Mouse (Mus musculus): ENCODE measurements around the gene Fbxw11. TPM values are rescaled to one million over a fixed set of nuclear protein-coding genes. Genes with fewer than 3 reads are reported as not detected.
A peak's percentile ranks its signal among the peaks of the same experiment; 100 is the strongest.

Fbxw11 gene
- polyA plus RNA-seq, 1 experiment from 2014 or later, result 59.0 TPM

DNA sequence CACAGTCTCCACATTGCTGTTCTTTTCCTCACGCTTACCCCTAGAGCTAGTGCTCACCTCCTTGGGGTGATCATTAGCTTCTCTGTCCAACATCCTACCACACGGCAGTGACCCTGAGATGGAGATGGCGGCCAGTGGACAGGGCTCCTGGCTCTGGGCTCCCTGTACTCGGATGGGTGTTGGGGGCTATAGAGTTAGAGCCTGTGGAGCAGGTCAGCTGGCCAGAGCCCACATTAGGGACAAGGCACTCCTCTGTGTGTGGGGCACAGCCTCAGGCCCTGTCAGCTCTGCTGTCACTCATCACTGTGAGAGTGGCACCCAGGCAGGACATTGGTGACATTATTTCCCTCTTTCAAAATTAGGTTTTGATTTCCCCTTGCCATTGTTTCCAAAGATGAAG, 102.9 kb downstream of the Fbxw11 start:
- H3K36me3 ChIP-seq (ENCODE audit: control insufficient read depth, insufficient read depth, low read length), result peaks cover 17% of the 10 kb centered on the region
- WGBS, result 95% methylated on average over 4 of the region's 4 CpGs

DNA sequence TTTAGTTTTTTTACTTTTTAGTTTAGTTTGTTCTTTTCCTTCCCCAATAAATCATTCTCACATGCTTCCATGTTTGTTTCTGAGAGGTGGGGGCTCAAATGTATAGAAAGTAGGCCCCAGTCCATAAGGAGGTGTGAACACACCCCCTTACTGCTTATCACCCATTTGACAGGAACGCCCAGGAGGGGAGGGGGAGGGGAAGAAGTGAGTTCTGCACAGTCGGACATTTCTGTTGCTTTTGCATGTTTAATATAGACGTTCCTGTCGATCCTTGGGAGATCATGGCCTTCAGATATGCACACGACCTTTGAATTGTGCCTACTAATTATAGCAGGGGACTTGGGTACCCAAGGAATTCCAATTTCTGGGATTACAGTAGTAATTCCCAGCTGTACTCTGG, 103.5 kb downstream of the Fbxw11 start:
- no peaks in the 10 kb centered on the region for H3K9me3 ChIP-seq (ENCODE audit: control insufficient read depth, low read length)
- no peaks in the 10 kb centered on the region for H3K27me3 ChIP-seq (replicated peaks; ENCODE audit: control insufficient read depth, insufficient read depth, low read length)
- H3K4me1 ChIP-seq (ENCODE audit: control insufficient read depth, insufficient read depth, low read length), result peaks cover 9% of the 10 kb centered on the region; the same call in 1 of the 2 replicates
- H3K9ac ChIP-seq (ENCODE audit: low read depth, low read length), result no peak overlapping the region
- 42% methylated on average over 5 of the region's 5 CpGs for WGBS
- no peak overlapping the region for H3K27ac ChIP-seq (ENCODE audit: low read length)
- no peak overlapping the region for H3K4me2 ChIP-seq (ENCODE audit: low read depth, low read length)
- no peak overlapping the region for H3K4me3 ChIP-seq (ENCODE audit: low read length)
- peaks cover 13% of the 10 kb centered on the region; the same call in 1 of the 2 replicates for H3K36me3 ChIP-seq (ENCODE audit: control insufficient read depth, insufficient read depth, low read length)
- ATAC-seq, result peak; percentile 65

More for the DNA sequence above, 102.9 kb downstream of the Fbxw11 start:
- H3K4me3 ChIP-seq (ENCODE audit: low read length), result no peak overlapping the region
- no peaks in the 10 kb centered on the region for H3K9me3 ChIP-seq (ENCODE audit: control insufficient read depth, low read length)
- H3K9ac ChIP-seq (ENCODE audit: low read depth, low read length), result no peak overlapping the region
- H3K4me2 ChIP-seq (ENCODE audit: low read depth, low read length), result no peak overlapping the region
- no peaks in the 10 kb centered on the region for H3K27me3 ChIP-seq (replicated peaks; ENCODE audit: control insufficient read depth, insufficient read depth, low read length)
- no peak overlapping the region for H3K27ac ChIP-seq (ENCODE audit: low read length)
- ATAC-seq, result no peak
- peaks cover 9% of the 10 kb centered on the region; the same call in 1 of the 2 replicates for H3K4me1 ChIP-seq (ENCODE audit: control insufficient read depth, insufficient read depth, low read length)

- Histone ChIP-seq H3K4me3 (ENCODE audit: low read length) (no peak overlapping the region), H3K4me2 (ENCODE audit: low read depth, low read length) (no peak overlapping the region), H3K4me1 (ENCODE audit: control insufficient read depth, insufficient read depth, low read length) (peaks cover 9% of the 10 kb centered on the region; the same call in 1 of the 2 replicates), H3K27ac (ENCODE audit: low read length) (peak overlapping the region; percentile 7; the same call in 1 of the 2 replicates), H3K9me3 (ENCODE audit: control insufficient read depth, low read length) (no peaks in the 10 kb centered on the region), H3K9ac (ENCODE audit: low read depth, low read length) (no peak overlapping the region), H3K36me3 (ENCODE audit: control insufficient read depth, insufficient read depth, low read length) (peaks cover 10% of the 10 kb centered on the region; the same call in 1 of the 2 replicates), H3K27me3 (replicated peaks; ENCODE audit: control insufficient read depth, insufficient read depth, low read length) (no peaks in the 10 kb centered on the region)
- ATAC-seq, result peak; percentile 41
- WGBS, result 48% methylated on average over 3 of the region's 3 CpGs
These were observed 104.0 kb downstream of the Fbxw11 start for GRCm38 (mm10) chr11:32746475-32746874.

DNA sequence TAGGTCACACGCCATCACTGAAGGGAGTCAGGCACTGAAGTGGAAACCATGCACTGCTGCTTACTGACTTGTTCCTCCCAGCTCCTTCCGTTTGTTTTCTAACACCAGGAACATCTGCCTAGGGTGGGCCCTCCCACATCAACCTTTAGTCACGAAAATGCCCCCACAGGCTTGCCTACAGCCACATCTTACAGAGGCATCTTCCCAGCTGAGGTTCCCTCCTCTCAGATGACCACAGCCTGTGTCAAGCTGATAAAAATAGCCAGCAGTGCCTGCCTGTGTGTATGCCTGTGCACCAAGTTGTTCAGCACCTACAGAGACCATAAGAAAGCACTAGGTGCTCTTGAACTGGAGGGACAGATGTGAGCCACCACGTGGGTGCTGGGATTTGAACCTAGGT, 106.3 kb downstream of the Fbxw11 start:
- WGBS, result 70% methylated on average over 4 of the region's 4 CpGs
- Histone ChIP-seq H3K4me2 (ENCODE audit: low read depth, low read length) (no peak overlapping the region), H3K4me1 (ENCODE audit: control insufficient read depth, insufficient read depth, low read length) (peaks cover 9% of the 10 kb centered on the region; the same call in 1 of the 2 replicates), H3K27ac (ENCODE audit: low read length) (no peak overlapping the region), H3K9me3 (ENCODE audit: control insufficient read depth, low read length) (no peaks in the 10 kb centered on the region), H3K36me3 (ENCODE audit: control insufficient read depth, insufficient read depth, low read length) (0 out of 2 replicates have a peak, but pooled peaks cover 3% of the 10 kb centered on the region), H3K4me3 (ENCODE audit: low read length) (no peak overlapping the region), H3K27me3 (replicated peaks; ENCODE audit: control insufficient read depth, insufficient read depth, low read length) (no peaks in the 10 kb centered on the region), H3K9ac (ENCODE audit: low read depth, low read length) (no peak overlapping the region)
- no peak for ATAC-seq

DNA sequence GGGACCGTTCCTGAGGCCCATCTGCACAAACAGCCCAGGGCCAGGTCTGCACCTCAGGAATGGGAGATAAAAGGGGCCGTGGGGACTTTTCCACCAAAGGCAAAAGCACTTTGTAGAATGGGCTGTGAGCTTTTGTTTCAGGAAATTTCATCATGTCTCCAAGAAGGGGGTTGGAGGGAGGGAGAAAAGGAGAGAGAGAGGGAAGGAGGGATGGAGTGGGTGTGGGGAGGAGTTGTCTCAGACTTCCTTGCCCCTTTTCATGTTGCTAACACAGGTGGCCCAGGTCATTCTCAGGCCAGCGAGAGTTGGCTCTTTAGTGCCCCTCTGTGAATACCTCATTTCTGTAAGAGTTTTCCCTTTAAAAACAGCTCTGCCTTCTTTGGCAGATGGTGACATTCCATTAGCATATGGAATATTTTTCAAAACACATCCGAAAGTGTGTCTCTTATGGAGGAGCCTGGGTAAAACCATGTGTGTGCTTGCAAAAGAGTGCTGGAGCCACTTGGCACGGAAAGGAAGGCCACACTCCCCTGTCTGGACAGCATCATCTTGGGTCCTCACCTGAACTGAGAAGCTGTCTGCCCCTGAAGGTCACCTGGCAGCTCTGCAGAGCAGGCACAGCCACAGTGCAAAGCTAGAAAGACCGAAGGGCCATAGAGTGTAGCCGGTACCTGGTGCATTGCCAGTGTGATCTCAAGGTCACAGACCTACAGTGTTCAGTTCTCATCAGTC, 109.5 kb downstream of the Fbxw11 start:
- H3K4me1 ChIP-seq (ENCODE audit: control insufficient read depth, insufficient read depth, low read length), result no peaks in the 10 kb centered on the region
- no peak for ATAC-seq
- no peaks in the 10 kb centered on the region for H3K27me3 ChIP-seq (replicated peaks; ENCODE audit: control insufficient read depth, insufficient read depth, low read length)
- H3K9me3 ChIP-seq (ENCODE audit: control insufficient read depth, low read length), result no peaks in the 10 kb centered on the region
- no peak overlapping the region for H3K27ac ChIP-seq (ENCODE audit: low read length)
- H3K9ac ChIP-seq (ENCODE audit: low read depth, low read length), result no peak overlapping the region
- H3K4me3 ChIP-seq (ENCODE audit: low read length), result no peak overlapping the region
- WGBS, result 60% methylated on average over 7 of the region's 7 CpGs
- no peaks in the 10 kb centered on the region for H3K36me3 ChIP-seq (ENCODE audit: control insufficient read depth, insufficient read depth, low read length)
- no peak overlapping the region for H3K4me2 ChIP-seq (ENCODE audit: low read depth, low read length)

GRCm38 (mm10) chr11:32752595-32752885, 110.0 kb downstream of the Fbxw11 start:
- Histone ChIP-seq H3K27me3 (replicated peaks; ENCODE audit: control insufficient read depth, insufficient read depth, low read length) (no peaks in the 10 kb centered on the region), H3K9ac (ENCODE audit: low read depth, low read length) (no peak overlapping the region), H3K36me3 (ENCODE audit: control insufficient read depth, insufficient read depth, low read length) (no peaks in the 10 kb centered on the region), H3K27ac (ENCODE audit: low read length) (no peak overlapping the region), H3K4me2 (ENCODE audit: low read depth, low read length) (no peak overlapping the region), H3K4me1 (ENCODE audit: control insufficient read depth, insufficient read depth, low read length) (no peaks in the 10 kb centered on the region), H3K9me3 (ENCODE audit: control insufficient read depth, low read length) (no peaks in the 10 kb centered on the region), H3K4me3 (ENCODE audit: low read length) (no peak overlapping the region)
- no peak for ATAC-seq
- 72% methylated on average over 5 of the region's 5 CpGs for WGBS

- Histone ChIP-seq H3K4me1 (ENCODE audit: control insufficient read depth, insufficient read depth, low read length) (no peaks in the 10 kb centered on the region), H3K36me3 (ENCODE audit: control insufficient read depth, insufficient read depth, low read length) (no peaks in the 10 kb centered on the region), H3K4me2 (ENCODE audit: low read depth, low read length) (no peak overlapping the region), H3K9me3 (ENCODE audit: control insufficient read depth, low read length) (no peaks in the 10 kb centered on the region), H3K4me3 (ENCODE audit: low read length) (no peak overlapping the region), H3K27ac (ENCODE audit: low read length) (no peak overlapping the region), H3K27me3 (replicated peaks; ENCODE audit: control insufficient read depth, insufficient read depth, low read length) (no peaks in the 10 kb centered on the region), H3K9ac (ENCODE audit: low read depth, low read length) (no peak overlapping the region)
- ATAC-seq, result no peak
- 88% methylated on average over 2 of the region's 2 CpGs for WGBS
These were observed 110.8 kb downstream of the Fbxw11 start for GRCm38 (mm10) chr11:32753358-32753757.

DNA sequence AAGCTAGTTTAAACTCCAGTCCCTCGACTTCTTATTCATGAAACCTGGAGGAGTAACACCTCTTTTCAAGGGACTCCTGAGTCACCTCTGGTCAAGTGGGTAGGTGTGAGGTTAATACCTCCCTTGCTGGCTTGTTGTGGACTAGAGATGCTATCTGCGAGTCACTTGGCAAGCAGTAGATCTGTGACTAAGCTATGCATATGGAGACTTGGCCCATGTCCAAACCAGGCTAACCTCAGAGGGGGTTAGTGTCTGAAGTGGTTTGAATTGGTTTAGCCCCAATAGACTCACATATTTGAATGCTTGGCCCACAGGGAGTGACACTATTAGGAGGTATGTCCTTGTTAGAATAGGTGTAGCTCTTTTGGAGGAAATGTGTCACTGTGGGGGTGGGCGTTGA, 120.2 kb downstream of the Fbxw11 start:
- ATAC-seq, result no peak
- Histone ChIP-seq H3K9ac (ENCODE audit: low read depth, low read length) (no peak overlapping the region), H3K4me3 (ENCODE audit: low read length) (no peak overlapping the region), H3K4me1 (ENCODE audit: control insufficient read depth, insufficient read depth, low read length) (no peaks in the 10 kb centered on the region), H3K27me3 (replicated peaks; ENCODE audit: control insufficient read depth, insufficient read depth, low read length) (no peaks in the 10 kb centered on the region), H3K27ac (ENCODE audit: low read length) (no peak overlapping the region), H3K4me2 (ENCODE audit: low read depth, low read length) (no peak overlapping the region), H3K9me3 (ENCODE audit: control insufficient read depth, low read length) (no peaks in the 10 kb centered on the region), H3K36me3 (ENCODE audit: control insufficient read depth, insufficient read depth, low read length) (no peaks in the 10 kb centered on the region)
- 70% methylated on average over 3 of the region's 3 CpGs for whole genome bisulfite sequencing

GRCm38 (mm10) chr11:32767496-32768230, 125.1 kb downstream of the Fbxw11 start:
- Histone ChIP-seq H3K4me3 (ENCODE audit: low read length) (no peak overlapping the region), H3K4me2 (ENCODE audit: low read depth, low read length) (no peak overlapping the region), H3K36me3 (ENCODE audit: control insufficient read depth, insufficient read depth, low read length) (no peaks in the 10 kb centered on the region), H3K27me3 (replicated peaks; ENCODE audit: control insufficient read depth, insufficient read depth, low read length) (no peaks in the 10 kb centered on the region), H3K4me1 (ENCODE audit: control insufficient read depth, insufficient read depth, low read length) (no peaks in the 10 kb centered on the region), H3K9ac (ENCODE audit: low read depth, low read length) (no peak overlapping the region), H3K27ac (ENCODE audit: low read length) (no peak overlapping the region), H3K9me3 (ENCODE audit: control insufficient read depth, low read length) (no peaks in the 10 kb centered on the region)
- 69% methylated on average over 18 of the region's 18 CpGs for WGBS
- no peak for ATAC-seq
